Mouse (Mus musculus): Measurements from ENCODE around the gene Vwc2.

Gene Vwc2

DNA sequence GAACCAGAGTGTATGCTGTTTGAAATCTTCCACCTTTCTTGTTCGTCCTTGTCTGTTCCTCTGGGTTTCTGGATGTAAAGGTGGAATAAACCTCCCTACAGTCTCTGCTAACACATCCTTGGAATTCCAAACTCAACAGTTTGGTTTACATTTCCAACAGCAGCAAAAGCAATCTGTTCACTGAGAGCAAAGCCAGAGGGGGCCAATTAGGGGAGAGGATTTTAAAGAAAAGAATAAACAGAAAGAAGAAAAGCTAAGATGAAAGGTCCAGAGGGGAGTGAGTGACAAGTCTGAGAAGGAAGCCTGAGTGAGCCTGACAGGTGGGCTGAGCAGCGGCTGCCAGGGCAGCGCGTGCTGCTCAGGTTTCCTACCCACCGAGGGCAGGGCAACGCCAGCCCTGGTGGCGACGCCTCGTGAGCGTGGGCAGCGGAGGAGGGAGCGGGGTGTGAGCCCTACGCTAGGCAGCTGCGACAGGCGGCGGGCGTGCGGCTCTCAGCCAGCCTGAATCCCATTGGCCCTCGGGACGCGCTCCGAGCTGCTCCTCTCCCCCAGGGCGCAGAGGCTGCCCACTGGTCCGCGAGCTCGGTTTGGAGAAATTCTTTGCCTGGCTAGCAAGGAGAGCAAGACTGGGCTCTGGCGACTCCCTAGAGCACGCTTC lies at the start of gene Vwc2:
Vwc2 (plus strand) TSS at position 648 of the 658 bp plus-strand sequence.
- DNase-seq (ENCODE audit: low spot score), result no peak

DNA sequence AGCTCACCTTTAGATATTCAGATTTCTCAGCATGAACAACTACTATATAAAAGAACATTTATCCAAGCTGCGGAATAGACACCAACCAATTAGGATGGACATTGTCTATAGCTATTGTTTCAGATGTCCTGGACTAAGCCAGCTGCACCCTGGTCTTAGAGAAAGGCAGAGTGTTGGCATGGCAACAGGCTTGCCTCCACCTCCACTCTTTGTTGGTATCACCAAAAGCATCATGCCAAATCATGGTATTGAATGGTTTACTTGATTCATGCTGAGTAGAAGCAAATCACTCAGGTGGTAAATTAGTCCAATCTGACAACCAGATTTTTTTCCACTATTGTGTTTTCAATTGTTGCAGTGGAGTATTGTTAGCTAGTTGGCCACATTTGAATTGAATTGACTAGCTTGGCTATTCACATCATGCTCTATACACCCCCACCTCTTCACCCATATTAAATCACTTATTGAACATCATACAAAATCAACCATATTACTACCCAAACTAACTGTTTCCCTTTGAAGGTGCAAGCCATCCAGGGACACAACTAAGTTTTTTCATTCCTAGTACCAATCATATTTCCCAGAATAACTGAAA lies 25.8 kb upstream of the Vwc2 start:
- DNase-seq (ENCODE audit: low spot score), result no peak

- DNase-seq (ENCODE audit: low spot score), result no peak
These were observed 16.4 kb upstream of the Vwc2 start for GRCm38 (mm10) chr11:11097606-11098005.

DNA sequence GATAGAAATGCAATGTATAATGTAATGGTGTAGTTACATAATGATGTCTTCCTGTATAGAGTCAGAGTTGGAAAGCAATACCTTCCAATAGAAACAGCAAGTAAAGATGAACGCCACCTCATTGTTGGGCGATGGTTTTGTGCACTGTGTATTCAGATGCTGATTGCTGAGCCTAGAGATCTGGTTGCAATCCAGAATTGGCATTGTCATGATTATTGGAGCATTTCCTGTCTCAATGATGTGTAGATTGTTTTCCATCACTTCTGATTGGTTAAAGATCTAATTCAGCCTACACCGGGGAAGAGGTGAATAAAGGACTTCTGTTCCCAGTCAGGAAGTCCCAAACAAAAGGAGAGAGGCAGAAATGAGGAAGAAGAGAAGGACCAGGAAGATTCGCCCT lies 15.7 kb upstream of the Vwc2 start:
- DNase-seq (ENCODE audit: low spot score), result no peak

DNA sequence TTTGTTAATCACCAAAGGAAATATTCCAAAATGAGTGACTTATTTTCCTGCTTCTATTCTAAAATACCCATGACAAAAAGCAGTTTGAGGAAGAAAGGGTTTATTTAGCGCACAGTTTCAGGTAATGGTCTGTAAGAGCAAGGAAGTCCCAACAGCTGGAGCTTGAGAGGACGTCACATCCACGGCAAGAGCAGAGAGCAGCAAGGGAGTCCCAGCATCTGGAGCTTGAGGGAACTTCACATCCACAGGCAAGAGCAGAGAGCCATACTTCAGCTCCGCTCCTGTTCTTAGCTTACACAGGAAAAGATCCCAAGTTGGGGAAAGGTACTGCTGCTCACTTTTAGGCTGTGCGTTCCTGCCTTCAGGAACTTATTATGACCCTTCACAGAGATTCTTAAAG lies 15.0 kb upstream of the Vwc2 start:
- no peak for DNase-seq (ENCODE audit: low spot score)

GRCm38 (mm10) chr11:11102182-11102581 lies 11.8 kb upstream of the Vwc2 start:
- DNase-seq (ENCODE audit: low spot score), result no peak

DNA sequence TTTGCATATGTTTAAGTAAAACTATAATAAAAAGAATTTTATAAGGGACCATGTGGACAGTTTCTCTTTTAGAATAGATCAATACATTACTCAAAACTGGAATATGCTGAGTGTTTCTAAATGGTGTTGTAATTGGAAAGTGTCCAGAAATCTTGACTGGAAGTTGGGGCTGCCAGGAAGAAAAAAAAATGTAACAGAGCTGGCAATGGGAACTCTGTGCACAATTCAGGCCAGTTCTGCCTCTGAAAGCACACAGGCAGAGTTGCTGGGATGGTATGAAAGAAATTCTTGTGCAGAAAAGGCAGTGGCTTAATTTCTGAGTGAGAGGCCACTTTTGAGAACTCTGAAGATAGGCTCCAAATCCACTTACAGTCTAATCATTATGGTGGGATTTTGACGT lies 11.4 kb upstream of the Vwc2 start:
- no peak for DNase-seq (ENCODE audit: low spot score)

DNA sequence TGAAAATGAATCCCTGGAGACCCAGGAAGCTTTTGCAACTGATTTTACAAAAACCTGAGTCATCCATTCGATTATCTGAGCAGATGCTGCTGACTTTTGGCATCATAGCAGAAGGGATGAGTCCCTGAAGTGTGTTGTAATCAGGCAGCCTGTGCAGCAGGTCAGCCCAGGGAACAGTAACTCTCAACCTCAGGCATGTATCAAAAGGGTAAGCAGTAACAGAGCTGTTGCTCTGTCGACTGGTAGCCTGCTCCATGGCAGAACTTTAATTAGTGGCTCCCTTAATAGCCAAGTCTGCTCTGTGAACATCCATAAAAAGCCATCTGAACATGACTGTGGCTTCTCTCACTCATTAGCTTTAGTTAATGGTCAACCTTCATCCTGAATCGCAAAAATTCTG lies 5.1 kb upstream of the Vwc2 start:
- no peak for DNase-seq (ENCODE audit: low spot score)

DNA sequence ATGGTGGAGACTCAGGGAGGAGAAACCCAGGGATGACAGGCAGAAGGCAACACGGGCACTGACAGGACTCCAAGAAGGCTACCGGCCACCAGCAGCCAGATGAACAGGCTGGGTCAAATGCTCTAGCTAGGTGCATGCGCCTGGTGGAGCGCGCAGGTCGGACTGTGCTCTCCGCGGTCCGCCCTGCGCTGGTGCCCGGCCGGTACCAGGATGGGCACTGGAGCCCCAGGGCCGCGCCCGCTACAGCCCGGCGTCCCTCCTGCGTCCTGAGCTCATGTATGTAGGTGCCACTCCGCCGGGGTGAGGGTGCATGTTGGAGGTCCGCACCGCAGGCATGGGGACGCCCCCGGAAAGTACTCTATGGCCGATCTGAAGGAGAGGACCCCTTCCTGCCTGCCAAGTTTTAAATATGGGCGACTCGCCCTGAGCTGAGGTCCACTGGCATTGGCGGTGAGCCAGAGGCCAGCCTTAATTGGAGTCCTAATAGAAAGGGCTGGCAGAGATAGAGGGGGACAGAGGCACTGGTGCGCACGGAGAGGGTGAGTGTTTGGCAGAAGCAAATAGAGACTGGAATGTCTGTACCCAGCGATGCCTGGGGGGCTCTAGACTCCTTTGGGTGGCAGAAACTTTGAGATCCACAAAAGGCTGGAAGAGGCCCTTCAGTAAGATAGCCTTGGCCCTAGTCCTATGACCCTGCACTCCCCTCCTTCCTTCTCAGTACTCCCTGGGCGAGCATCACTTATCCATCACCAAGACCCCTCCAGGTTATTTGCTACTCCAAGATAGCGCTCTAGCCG lies 409 bp downstream of the Vwc2 start:
- DNase-seq (ENCODE audit: low spot score), result no peak

DNA sequence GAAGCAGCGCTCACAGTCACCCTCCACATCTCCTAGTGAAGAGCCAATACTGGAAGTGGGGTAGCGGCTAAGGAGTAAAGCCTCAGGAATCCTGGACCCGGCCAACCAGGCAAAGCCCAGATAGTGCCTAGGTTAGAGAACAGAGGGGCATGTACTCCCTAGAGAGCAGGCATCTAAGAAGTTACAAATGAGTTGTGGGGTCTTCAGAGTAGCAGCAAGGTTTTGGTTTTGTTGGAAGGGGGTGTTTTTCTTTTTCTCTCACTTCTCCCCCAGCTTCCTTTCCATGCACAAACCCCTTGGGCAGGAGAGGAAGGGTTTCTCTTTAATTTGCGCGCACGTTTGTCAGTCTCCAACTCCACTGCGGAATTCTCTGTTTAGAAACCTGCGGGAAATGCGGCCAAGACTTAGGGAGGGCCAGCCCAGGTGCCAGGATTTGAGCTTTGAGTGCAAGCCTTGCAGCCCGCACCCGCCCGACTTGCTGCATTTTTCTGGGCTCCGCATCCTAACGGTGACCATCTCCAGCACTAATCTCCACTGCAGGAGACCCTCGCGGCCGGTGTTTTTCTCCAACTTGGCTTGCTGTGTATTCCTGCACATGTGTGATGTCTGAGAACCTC lies 1.1 kb downstream of the Vwc2 start:
- DNase-seq (ENCODE audit: low spot score), result no peak

DNA sequence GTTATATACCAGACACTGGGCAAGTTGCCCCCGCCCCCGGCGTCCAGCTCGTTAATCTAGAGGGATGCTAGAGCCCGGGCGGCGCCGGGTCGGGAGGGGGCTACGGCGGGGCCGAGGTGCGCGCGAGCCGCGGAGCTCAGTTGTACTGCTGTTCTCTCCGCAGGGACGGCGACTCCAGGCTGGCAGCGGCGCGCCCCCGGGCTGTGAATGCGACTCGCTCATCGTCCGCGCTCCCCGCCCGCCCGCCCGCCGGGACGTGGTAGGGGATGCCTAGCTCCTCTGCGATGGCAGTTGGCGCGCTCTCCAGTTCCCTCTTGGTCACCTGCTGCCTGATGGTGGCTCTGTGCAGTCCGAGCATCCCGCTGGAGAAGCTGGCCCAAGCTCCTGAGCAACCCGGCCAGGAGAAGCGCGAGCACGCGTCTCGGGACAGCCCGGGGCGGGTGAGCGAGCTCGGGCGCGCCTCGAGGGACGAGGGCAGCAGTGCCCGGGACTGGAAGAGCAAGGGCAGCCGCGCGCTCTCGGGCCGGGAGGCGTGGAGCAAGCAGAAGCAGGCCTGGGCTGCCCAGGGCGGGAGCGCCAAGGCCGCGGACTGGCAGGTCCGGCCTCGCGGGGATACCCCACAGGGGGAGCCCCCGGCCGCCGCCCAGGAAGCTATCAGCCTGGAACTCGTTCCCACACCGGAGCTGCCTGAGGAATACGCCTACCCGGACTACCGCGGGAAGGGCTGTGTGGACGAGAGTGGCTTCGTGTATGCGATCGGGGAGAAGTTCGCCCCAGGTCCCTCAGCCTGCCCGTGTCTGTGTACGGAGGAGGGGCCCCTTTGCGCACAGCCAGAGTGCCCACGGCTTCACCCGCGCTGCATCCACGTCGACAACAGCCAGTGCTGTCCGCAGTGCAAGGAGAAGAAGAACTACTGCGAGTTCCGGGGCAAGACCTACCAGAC lies 1.9 kb downstream of the Vwc2 start:
- DNase-seq (ENCODE audit: low spot score), result no peak

DNA sequence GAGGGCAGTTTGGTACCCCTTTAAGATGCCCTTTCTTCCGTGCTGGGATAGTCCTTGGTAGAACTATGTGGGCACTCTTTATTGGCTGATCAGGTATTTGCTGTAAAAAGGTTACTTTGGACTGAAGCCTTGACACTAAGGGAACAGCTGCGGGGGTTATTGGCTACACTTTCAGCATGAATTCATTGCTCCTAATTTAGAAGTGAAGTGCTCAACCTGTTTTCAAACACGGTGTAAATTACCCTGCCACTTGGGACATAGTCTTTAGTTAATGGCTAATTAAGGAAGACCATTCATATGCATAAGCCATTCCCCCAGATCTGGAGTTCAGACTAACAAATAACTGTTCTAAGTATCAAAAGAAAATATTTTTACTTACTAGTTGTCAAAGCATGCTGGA lies 2.7 kb downstream of the Vwc2 start:
- no peak for DNase-seq (ENCODE audit: low spot score)

DNA sequence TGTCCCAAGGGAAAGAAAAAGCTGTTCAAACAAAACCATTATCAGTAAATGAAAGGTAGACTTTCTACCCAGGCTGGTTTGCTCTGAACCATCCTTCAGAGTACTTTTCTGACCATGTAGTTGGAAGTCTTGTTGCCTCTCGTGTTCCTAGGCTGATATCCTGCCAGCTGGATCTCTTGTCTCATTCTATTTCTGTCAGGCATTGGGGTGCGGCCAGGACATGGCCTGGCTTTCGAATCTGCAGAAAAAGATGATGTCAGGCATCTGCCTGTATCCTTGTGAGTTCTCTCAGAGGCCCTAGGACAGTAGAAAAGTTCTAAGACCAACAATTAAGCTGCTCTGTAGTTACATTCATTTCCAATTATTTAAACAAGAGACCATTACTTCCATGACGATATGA lies 8.8 kb downstream of the Vwc2 start:
- DNase-seq (ENCODE audit: low spot score), result no peak

DNA sequence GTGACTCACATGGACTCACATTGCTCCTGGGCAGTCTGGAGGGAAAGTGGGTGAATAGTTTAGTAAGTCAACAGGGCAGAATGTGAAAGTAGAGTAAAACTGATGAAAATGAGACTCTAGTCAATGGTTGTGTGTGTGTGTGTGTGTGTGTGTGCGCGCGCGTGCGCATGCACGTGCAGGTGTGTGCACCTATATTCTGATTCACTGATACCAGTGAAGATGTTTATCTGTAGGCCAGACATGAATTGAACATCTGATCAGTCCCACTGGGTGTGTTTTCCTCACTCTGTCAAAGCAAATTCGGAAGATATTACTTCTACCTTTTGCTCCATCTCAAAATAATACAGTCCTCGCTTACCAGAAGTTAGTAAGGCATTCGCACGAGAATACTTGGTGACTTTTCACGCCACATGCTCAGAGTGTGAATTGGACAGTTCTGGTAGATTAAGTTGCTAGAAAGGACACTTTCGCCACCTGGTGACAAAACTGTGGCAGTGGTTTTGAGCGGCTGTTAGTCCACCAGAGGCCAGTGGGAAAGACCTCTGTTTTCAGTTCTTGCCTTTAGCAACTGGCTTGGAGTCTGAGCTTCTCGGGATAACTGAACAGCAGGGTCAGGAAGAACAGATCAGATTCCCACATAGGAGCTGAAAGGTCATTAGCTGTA lies 17.5 kb downstream of the Vwc2 start:
- no peak for DNase-seq (ENCODE audit: low spot score)

DNA sequence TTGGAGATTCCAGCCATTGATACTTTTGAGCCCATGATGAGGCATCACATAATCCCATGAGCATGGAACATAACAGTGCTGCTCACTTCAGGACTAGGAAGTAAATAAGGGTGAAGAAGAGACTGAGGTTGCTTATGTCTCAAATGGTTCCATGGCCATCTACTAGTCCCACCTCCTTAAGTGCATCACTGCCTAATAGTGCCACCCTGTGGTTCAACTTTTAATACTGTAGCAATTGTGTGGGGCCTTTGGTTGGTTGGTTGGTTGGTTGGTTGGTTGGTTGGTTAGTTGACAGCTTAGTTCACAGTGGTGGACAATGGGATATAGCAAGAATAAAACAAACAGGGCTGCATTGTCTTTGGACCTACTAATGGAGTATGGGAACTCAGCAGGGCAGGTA lies 26.6 kb downstream of the Vwc2 start:
- DNase-seq (ENCODE audit: low spot score), result no peak

DNA sequence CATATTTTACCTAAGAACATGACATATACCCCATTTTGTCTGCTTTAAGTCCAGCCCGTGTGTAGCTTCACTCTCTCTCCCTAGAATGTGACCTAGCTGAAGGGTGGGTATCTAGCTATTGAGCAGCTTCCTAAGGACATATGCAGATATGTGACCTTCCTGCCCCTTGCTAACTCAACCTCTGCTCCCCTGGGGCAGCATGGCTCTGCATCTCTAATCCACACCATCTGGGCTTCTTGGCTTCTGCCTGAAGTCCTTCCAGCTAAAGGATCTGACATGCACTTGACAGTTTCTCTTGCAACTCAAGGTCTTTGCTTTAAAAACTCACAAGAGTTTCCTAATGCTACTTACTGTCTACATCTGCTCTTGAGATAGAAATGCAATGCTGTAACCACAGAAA lies 38.7 kb downstream of the Vwc2 start:
- DNase-seq (ENCODE audit: low spot score), result no peak

DNA sequence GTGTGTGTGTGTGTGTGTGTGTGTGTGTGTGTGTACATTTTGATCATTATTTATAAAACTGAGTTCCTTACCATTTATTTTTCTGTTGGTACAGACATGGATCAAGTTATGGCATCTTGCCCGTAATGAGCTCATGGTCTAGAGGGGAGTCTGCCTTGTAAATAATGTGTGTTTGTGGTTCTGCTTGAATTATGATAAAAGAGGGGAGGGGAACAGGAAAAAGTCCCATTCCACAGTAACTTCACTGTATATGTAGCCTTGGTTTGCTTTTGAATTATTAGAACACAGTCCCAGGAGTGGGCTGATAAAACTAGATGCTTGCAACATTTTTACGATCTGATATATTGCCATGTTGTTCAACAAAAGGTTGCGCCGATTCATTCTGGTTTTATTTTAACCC lies 57.4 kb downstream of the Vwc2 start:
- DNase-seq (ENCODE audit: low spot score), result no peak

DNA sequence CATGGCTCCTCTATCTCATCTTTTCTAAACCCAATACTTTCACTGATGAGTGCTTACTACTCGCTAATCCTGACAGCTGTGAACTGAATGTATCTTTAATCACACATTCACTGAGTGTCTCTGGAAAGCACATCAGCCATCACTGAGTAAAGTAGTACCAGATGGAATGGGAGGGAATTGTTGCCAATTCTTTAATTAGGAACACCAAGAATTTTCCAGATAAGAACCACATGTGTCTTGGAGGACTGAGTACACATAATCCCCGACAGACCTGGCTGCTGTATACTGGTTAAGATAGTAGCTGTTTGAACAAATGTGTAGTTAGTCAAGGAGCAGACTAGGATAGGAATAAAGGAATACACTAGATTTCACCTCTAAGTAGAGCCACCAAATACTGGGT lies 61.2 kb downstream of the Vwc2 start:
- DNase-seq (ENCODE audit: low spot score), result no peak

DNA sequence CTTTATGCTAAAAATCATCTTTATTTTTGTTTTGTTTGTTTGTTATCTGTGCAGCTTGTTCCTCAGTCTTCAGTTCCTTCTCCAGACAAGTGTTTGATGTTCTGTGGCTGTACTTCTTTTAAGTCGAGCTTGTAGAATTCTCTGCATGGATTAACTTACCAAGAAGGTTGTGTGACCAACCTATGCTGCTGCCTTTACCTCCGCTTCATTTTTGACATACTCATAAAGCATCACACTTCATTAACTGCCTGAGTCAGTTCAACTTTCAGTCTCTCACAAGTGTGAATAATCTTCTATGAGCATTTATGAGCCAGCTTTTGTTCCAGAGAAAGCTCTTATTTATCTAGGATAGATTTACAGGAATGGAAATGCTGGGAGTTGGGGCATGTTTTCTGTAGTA lies 68.7 kb downstream of the Vwc2 start:
- no peak for DNase-seq (ENCODE audit: low spot score)

GRCm38 (mm10) chr11:11223162-11223561 lies 109.1 kb downstream of the Vwc2 start:
- no peak for DNase-seq (ENCODE audit: low spot score)

GRCm38 (mm10) chr11:11239346-11239745 lies 125.3 kb downstream of the Vwc2 start:
- DNase-seq (ENCODE audit: low spot score), result peak; percentile 10

Measured in c-Kit-positive CD71-positive TER-119-positive erythroid progenitor cells, embryonic 14.5 days (primary cell).